Mouse (Mus musculus) kidney, postnatal 25 days (tissue): ENCODE data around the gene AI854703.

Source experiments
- DNase-seq, 2 experiments: peaks; one replicate each; pipeline ENCODE4 v3.0.0; 2021; ENCODE audit warnings: mixed read lengths in 2 of 2

The AI854703 gene

DNA sequence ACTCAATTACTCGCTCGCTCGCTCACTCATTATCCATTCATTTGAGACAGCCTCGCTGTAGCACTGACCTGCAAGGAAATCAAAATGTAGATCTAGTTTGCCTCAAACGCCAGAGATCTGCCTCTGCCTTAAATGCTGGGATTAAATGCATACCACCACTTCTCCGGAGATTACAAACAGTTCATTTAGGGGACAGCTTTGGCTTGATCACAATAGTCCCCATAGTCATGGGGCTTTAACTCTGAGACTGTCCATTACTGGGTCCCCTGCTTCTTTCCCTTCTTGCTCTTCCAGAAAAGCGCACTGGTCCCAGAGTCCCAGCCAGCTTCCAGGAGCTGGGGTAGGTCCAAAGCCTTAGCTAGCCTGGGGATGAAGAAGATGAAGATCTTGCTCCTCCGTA is at the start of gene AI854703:
Gene AI854703 (plus strand): TSS at position 301 of the 400 bp plus-strand sequence.
- no peak for DNase-seq

DNA sequence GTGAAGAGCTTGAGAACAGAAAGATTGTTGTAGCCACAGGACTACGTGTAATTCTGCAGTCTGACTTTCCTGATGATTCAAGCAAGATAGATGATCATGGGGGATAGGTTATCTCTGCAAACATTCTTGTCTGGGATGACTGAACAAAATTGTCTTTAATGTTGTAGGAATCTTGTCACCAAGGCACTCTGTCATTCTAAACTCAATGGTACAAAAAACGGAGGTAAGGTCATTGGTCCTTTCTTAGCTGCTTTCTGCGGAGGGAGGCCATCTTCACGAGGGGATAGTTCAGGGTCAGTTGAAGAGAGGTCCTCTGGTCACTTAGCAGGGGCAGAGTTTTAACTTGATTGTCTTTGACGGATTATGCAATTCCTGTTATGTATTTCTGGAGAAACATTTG is 47.8 kb upstream of the AI854703 start:
- DNase-seq = no peak

DNA sequence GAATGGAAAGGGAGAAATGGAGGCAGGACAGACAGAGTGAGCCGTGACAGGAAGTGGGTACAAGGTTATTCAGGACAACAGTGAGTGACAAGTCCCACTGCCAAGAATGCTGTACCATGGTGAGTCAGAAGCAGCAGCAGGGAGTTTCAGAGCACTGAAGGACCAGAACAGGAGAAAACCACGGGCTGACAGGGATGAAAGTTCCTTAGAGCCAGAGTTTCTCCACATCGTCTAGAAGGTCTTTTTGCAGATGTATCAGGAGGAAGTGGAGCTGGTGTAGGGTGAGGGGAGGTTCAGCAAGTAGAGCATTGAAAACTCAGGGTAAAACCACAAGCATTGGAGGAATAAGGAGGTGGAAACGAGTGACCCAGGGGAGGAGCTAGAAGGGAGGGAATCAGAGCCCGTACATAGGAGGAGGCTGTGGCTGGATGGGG is 47.3 kb upstream of the AI854703 start:
- DNase-seq = no peak

DNA sequence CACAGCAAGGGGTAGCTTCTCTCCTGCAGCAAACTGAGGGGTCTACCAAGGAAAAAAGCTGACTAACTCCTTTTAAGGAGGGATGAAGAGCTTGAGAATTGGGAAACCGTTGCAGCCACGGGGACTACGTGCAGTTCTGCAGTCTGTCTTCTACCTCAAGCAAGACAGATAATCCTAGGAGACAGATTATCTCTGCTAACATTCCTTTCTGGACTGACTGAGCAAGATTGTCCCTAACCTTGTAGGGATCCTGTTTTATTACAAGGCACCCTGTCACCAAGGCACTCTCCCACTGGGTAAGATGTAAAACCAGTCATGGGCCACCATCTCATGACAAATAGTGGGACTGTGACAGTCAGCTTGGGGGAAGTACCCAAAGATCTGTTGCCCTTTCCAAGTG is 45.3 kb upstream of the AI854703 start:
- DNase-seq = no peak

DNA sequence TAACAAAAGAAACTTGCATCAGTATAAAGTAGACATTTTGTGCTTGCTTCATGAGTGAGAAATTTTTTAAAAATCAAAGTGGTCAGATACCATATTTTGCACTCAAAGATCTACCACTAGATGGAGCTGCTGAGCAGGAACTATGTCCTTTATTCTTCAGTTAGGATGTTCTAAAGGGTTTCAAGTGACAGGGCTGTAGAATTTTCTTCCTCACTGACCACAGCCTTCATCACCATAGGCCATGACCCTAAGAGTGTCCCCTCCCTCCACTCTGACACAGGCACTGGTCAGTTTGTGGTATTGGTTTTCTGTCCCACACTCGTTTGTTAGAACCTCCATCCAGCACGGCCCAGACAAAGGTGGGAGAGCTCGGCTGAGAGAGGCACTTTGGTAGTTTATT is 44.5 kb upstream of the AI854703 start:
- DNase-seq = peak in 1 of 2 experiments; percentile 74

DNA sequence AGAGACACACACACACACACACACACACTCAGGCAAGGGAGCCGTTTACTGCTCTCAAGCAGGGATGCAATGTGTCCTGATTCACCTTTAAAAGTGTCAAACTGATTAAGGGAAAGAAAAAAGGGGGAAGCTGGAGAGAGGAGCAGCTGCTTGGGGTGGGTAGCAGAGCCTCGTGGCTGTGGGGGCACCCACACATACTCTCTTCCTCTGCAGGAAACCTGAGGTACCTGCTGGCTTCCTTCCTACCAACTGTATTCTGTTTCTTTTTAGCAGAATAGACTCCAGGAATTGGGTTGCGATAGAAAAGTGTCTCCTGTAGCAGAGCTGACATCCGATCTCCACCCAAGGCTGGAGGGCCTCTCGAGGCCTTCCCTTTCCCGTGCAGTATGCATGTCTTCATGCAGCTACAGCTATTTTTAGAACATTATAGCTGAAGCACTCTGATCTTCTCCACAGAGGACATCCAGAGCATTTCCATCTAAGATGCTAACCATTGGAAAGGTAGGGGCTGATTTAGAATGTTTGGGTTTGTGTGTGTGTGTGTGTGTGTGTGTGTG is 37.3 kb upstream of the AI854703 start, which contains the start of gene Gm45021:
Gene Gm45021 (plus strand): TSS at position 417 of the 557 bp plus-strand sequence.
- DNase-seq = no peak

DNA sequence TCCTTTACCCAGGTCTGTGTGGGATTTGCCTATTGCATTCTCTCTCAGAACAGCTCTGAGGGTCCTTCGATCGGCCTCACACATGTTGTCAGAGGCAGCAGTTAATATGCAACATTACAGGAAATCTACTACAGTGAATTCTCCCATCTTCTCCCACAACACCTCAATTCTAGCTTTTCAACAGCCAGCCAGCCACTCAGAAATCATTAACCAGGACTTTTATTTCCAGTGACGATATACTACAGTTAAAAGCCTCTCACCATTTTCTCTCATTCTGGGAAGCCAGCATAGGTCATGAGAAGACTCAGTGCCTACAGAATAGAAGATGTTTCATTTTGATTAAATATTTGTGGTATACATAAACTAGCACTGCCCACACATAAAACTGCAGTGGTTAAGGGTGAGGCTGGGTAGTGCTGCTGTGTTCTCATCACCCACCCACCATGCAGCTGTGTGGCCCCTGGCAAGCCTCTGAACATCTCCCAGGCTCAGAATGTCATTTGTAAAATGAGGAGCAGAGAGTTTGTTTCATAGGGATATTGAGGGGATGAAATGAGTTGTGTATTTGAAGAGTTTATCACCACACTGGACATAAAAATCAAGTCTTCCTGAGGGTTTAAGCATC is 35.2 kb upstream of the AI854703 start:
- no peak for DNase-seq

DNA sequence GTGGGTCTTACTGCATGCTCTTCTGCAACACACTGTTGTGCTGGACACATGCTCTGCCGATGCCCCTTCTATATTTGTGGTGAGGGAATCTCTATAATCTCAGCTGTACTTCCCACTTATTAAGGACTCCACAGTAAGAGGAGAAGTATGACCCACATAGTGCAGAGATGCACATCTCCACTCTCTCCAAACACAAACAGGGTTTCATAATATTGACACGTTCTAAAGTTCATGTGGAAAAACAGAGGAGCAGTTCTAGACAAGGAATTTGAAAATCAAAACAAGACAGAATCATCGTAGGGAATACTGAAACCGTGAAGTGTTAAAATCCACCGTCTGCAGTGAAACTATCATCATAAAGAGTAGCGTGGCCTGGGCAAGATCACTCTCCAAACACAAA is 34.7 kb upstream of the AI854703 start:
- DNase-seq = no peak

DNA sequence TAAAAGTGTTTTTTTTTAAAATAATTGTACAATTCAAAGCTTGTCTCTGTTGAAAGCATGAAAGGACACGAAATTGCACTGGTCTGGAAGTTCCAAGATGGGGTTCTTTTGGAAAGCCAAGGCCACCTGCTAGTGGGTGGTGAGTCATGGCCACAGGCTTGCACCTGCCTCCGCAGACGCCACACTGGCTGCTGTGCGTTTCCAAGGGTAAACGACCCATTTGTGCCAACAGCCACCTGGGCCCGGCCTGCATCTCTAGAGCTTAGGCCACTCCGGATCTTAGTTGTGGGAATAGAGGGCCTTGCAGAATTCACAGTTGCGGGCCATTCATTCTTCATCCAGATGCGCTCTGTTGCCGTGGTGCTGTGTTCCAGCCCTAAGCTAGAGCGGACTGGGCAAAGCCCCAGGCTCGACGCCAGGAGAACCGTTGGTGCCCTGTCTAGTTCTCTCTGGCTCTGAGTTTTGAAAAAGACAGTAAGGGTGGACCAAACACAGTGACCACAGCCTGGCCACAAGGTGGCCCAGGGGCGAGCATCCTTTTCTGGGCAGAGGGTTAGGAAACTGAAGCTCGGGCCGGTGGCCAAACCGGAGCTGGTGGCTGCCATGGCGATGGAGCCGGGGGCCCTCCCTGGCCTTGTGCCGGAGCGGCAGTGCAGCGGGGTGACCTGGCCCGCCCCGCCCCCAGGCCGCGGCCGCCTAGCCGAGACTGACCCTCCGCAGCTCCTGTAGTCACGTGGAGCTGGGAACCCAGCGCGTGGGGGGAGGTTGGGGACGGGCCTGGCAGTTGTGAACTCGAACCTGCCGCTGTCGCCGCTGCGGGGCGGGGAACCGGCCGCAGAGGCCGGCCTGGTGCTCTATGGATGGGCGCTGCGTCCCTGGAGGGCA is 33.2 kb upstream of the AI854703 start, which contains the start of the genes Repin1 and Gm44965:
Gene Repin1 (plus strand): TSS at position 726 of the 885 bp plus-strand sequence.
Gene Gm44965 (plus strand): TSS at position 784 of the 885 bp plus-strand sequence.
- peak; percentile 96 to 98 for DNase-seq

DNA sequence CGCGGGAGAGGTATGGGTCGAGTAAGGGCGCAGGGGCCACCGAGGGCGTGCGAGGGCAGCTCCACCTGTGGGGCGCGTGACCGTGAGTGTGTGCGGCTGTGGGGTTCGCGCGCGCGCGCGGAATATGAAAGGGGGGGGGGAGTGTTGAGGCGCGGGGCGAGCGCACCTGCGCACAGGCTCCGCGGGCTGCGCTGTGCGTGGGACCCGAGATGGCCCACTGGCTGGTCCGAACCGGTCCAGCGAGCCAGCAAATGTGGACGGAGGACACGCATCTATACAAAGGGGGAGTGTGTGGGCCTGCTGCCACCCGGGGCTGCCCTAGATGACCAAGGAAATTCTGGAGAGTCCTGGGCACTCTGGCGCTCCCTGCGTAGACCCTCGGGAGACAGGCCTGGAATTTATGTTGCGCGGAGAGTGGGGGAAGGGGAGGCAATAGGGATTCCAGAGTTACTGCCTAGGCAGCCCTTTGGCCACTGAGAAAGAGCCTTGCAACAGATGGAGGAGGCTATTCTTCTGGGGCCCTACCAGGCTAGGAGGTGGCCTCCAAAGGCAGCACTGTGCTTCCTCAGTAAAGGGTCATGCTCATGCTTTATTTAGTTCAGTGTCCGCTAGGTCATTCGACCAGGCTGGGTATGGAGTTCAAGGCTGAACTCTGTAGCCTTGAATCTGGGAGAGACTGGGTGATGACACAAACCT is 32.4 kb upstream of the AI854703 start:
- peak in 1 of 2 experiments; percentile 60 for DNase-seq

DNA sequence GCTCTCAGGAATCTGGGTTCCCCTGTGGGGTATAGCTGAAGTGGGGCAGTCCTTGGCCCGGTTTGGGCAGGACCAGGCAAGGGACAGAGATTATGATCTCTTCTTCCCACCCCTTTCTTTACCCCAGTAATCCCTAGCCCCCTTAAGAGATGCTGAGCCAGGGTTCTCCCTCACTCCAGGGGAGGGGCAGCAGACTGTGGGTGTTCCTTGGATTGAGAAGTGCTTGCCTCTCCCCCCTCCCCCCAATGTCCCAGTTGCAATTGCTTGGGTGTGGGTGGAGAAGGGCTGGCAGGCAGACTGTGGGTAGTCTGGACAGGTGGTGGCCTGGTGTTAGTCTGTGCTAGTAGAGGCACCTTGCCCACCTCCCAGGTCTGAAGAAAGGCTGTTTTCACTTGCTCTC is 31.3 kb upstream of the AI854703 start:
- DNase-seq = peak; percentile 50 to 67

DNA sequence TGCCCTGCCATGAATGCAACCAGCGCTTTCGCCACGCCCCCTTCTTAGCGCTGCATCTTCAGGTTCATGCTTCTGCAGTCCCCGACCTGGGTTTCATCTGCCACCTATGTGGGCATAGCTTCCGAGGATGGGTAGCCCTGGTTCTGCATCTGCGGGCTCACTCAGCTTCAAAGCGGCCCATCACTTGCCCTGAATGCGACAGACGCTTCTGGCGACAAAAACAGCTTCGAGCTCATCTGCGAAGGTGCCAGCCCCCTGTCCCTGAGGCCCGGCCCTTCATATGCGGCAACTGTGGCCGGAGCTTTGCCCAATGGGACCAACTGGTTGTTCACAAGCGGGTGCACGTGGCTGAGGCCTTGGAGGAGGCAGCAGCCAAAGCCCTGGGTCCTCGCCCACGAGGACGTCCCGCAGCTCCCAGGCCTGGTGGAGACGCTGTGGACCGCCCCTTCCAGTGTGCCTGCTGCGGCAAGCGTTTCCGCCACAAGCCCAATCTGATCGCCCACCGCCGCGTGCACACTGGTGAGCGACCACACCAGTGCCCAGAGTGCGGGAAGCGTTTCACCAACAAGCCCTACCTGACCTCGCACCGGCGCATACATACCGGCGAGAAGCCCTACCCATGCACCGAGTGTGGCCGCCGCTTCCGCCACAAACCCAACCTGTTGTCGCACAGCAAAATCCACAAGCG is 29.9 kb upstream of the AI854703 start:
- DNase-seq = no peak

DNA sequence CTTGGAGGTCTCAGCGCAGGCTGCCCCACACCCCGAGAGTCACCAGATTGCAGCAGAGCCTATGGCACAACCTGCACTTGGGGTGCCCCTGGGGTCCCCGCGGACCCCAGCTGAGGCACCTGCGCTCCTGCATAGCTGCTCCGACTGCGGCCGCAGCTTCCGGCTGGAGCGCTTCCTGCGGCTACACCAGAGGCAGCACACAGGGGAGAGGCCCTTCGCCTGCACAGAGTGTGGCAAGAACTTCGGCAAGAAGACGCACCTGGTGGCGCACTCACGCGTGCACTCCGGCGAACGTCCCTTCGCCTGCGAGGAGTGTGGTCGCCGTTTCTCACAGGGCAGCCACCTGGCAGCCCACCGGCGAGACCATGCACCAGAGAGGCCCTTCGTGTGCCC is 29.3 kb upstream of the AI854703 start:
- DNase-seq = no peak

DNA sequence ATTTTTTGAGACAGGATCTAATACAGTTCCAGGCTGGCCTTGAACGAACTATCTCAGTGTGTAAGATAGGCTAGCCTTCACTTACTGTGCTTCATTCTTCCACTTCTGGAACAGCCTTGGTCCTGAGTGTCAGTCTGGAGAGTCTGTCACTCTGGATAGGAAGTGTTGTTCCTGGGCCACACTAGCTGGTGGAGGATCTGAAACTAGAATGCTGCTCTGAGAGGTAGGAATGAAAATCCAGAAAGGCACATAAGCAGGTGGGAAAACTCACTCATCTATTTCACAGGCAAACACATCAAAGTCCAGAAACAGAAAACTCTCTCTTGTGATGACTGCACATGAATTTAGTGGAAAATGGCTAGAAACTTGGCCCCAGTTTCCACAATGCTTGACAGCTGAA is 26.0 kb upstream of the AI854703 start:
- no peak for DNase-seq

DNA sequence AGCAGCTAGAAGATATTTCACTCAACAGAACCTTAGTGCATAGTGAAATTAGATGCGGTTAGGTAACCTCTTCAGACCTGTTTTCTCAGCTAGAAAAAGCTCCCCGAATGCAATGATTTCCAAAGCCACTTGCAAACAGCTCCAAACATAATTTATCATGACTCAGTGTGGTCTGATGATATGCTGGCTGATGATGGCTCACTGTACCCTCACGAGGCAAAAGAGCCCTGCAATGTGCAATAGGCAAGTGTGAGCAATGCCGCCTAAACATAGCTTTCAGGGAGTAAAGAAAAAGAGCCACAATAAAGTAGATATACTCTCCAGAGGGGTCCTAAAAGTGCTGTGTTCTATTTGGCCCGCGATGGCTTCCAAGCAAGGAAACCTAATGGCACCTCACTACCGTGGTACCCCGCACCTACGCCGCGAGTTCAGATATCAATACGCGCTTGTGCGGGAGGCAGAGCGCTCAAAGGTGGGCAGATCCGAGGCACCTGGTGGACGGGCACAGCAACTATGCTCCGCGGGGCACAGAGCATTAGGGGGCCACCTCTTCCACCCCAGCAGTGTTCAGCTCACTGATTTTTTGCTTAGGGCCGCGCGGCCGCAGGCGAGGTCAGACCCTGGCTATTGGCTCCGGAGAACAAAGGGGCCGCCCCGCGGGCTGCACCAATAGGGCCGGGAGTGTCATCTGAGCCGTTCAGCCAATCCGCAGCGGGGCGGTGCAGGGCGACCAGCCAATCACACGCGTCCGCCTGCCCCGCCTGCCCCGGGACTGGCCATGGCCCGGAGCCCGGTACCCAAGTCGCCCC is 25.1 kb upstream of the AI854703 start, which contains the start of gene Zfp775:
Gene Zfp775 (plus strand): TSS at position 793 of the 809 bp plus-strand sequence.
- peak; percentile 98 to 99 for DNase-seq

DNA sequence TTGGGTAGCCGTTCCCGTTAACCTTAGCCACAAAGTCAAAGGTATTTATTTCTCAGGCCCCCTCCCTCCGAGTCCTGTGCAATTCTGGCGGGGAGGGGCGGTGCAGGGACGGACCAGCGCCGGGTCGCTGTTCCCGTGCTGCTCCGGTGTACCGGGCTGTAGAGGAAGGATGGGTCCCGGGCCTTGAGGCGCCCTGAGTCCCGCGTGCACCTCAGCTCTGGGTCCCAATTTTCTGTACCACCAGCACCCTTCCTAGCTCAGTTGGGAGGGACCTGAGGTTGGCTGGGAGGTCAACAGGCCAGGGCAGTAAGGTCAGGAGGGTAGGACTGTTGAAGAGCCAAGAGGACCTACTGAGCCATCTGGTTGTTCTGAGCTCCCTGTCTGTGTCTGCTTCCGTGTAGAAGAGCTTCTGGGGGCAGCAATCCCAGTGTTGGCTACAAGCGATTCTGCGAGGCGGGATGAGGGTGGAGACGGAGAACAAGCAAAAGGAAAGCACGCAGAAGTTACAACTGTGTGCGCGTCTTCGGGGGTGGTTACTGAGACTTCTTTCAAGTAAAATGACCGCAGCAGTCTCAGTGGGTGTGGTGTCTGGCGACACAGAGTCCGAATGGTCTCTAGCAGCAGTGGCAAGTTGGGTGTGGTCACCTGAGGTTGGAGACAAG is 24.4 kb upstream of the AI854703 start:
- DNase-seq = peak; percentile 41 to 68

DNA sequence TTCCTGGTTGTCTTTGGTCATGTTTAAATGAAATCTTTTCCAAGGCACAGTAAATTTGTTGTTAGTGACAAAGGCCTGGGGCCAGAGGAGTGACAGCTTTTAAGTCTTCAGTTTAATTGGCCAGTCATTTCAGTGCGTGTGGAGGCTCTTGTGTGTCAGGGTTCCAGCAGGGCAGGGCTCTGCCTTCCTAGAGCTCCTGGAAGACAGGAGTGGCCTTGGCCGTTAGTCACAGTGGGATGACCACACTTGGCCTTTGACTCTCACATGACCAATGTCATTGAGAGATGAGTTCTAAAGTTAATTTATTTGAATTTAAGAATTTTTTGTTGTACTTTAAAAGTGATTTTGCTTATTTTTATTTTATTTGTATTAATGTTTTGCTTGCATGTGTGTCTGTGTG is 18.4 kb upstream of the AI854703 start:
- no peak for DNase-seq

DNA sequence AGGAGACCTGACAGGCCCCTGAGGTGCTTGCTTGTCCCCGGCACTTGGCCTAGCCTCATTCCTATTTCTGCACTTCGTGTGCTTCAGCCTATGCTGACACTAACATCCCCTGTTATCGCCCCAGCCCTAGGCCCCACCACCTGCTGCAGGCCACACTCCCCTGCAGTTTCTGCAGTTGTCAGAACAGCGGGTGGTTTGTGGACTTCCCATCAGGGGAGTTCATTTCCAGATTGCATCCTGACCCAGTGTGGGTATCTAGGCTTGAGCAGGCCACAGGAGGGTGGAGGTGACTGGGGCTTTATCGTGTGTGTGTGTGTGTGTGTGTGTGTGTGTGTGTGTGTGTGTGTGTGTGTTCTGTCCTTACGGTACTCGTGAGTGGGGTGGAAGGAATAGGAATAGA is 17.1 kb upstream of the AI854703 start:
- DNase-seq = no peak

DNA sequence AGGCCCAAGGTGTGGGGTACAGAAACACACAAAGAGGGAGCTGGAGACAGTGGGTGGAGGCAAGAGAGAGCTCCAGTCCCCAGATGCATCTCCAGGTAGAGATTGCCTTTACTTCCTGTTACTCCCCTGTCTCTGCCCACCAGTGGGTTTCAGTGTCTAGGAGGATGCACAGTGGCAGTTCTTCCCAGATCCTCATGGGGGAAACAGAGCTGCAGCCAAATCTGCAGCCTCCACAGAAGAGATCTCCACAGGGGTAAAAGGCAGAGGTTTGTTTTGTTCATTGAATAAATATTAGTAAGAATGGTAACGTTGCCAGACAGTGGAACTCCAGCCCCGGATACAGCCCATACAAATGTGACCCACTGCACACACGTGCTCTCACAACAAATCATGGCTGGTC is 15.9 kb upstream of the AI854703 start:
- DNase-seq = no peak

DNA sequence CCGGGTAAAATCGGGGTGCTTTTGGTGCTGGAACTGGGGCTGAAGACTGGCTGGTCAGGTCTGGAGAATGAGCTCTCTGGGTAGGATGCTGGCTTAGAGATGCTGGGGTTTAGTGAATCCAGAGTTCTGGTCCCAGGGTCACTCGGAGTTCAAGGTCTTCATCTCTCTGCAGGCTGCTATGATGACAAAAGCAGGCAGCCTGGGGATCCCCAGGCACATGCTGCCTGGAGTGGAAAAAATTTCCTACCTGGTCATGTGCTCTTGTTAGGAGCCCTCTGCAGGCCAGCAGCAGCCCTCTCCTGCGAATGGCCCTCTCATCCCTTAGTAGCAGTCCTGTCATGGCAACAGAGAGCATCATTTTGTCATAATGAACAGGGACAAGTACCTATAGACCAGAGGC is 13.1 kb upstream of the AI854703 start:
- DNase-seq = no peak

DNA sequence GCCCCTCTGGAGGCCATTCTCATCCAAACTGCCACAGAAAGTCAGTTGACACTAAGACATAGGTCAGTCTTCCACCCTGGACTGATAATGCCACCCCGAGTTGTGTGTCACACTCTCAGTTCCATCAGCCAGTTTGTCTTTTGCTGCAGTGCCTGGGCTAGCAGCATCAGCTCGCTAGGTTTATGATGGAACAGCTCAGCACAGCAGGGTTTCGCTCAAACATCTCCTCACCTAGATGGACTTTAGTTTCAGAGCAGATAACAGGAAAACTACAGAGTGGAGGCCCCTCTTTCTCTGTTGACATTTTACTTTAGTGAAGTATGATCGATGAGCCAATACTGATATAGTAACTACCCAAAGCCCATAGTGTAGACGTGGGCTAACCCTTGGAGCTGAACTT is 11.8 kb upstream of the AI854703 start:
- DNase-seq = no peak
